Mouse (Mus musculus) hindbrain, embryonic 16.5 days (tissue): ENCODE measurements around the gene C1qbp. TPM values are rescaled to one million over a fixed set of nuclear protein-coding genes. Genes with fewer than 3 reads are reported as not detected.

ENCODE experiments used
- ATAC-seq: fragments of 200-750 bp; cut with Nextera tagmentation; 2 replicates; pipeline ENCODE4 v1.8.0; 2017; ENCODE audit warnings: moderate TSS enrichment, moderate library complexity
- H3K27ac ChIP-seq: fragments of 300-500 bp; sonication (generic); 2 replicates; pipeline ENCODE4 v1.5.1; 2014; ENCODE audit warnings: low read depth, mild to moderate bottlenecking, control low read depth, low read length, moderate library complexity
- H3K27me3 ChIP-seq: fragments of 300-500 bp; sonication (generic); replicated peaks from 2 replicates; pipeline ENCODE4 v1.6.1; 2014; ENCODE audit warnings: low read length; ENCODE audit not compliant: control insufficient read depth, insufficient read depth
- H3K36me3 ChIP-seq: fragments of 300-500 bp; sonication (generic); 2 replicates; pipeline ENCODE4 v1.6.1; 2014; ENCODE audit warnings: mild to moderate bottlenecking, low read length, moderate library complexity, mixed read lengths; ENCODE audit not compliant: control insufficient read depth, insufficient read depth
- H3K4me1 ChIP-seq: fragments of 300-500 bp; sonication (generic); 2 replicates; pipeline ENCODE4 v1.6.1; 2014; ENCODE audit warnings: low read depth, low read length; ENCODE audit not compliant: control insufficient read depth, insufficient read depth
- H3K4me2 ChIP-seq: fragments of 300-500 bp; sonication (generic); 2 replicates; pipeline ENCODE4 v1.6.1; 2014; ENCODE audit warnings: mild to moderate bottlenecking, low read length, control low read depth, moderate library complexity
- H3K4me3 ChIP-seq: fragments of 300-500 bp; sonication (generic); 2 replicates; pipeline ENCODE4 v1.5.1; 2014; ENCODE audit warnings: mild to moderate bottlenecking, low read length, control low read depth, moderate library complexity
- H3K9ac ChIP-seq: fragments of 300-500 bp; sonication (generic); 2 replicates; pipeline ENCODE4 v1.6.1; 2014; ENCODE audit warnings: low read depth, mild to moderate bottlenecking, control low read depth, low read length, moderate library complexity
- H3K9me3 ChIP-seq: fragments of 300-500 bp; sonication (generic); 2 replicates; pipeline ENCODE4 v1.6.1; 2014; ENCODE audit warnings: mild to moderate bottlenecking, low read length, moderate library complexity; ENCODE audit not compliant: control insufficient read depth
- WGBS: fragments of 180-500 bp; shearing (Covaris S2); extraction: QIAGEN DNeasy Blood & Tissue Kit; methylation state at CpG from one replicate; pipeline ENCODE4 v1.1.7; 2014; 5-methylcytosine and 5-hydroxymethylcytosine counted together
- polyA plus RNA-seq: library from polyadenylated mRNA; unstranded; fragments of >200 nt; fragmentation: Nextera tagmentation; extraction: Ambion mirVana; gene quantifications from 2 replicates; pipeline ENCODE4 v1.2.1, GENCODE M21; 2015

Gene C1qbp
- polyA plus RNA-seq, 1 experiment from 2014 or later: 184 TPM

DNA sequence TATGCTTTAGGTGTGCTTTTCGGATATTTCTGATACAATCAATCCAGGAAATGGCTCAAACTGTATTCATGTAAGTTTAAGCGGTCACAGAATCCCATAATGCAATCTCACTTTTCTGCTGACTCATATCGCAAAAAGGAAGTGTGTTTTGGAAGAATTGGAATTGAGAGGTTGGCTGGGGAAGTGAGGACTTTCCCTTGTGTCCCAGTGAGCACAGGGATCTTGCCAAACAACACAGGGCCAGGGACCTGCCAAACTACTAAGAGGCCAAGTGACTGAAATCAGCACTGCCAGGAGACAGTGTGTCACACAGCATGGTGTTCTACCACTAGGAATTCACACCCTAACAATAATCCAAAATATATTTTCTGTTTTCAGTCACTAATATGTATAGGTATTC, 25.5 kb upstream of the C1qbp start:
- Histone ChIP-seq H3K4me2 (no peak overlapping the region), H3K27ac (no peak overlapping the region), H3K36me3 (peaks cover 36% of the 10 kb centered on the region), H3K27me3 (no peaks in the 10 kb centered on the region), H3K4me3 (no peak overlapping the region), H3K4me1 (peaks cover 6% of the 10 kb centered on the region), H3K9me3 (no peaks in the 10 kb centered on the region), H3K9ac (no peak overlapping the region)
- ATAC-seq: no peak
- WGBS: 96% methylated on average over 3 of the region's 3 CpGs

DNA sequence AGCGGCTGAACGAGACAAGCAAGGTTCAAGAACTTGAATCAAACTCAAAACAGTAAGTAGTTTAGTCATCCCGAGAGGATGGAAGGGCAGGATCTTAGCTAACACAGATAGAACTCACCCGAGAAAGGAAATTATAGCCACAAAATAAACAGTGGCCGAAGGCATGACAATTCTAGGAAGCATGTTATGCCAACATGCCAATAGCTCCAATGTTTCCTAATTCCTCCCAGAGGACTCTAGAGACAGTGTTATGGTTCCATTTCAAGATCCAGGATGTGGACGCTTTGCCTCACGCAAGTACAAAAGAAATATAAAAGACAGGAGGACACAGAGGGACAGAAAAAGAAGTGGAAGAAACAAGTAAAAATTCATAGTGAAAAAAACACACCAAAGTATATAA, 25.0 kb upstream of the C1qbp start:
- Histone ChIP-seq H3K9me3 (no peaks in the 10 kb centered on the region), H3K27me3 (no peaks in the 10 kb centered on the region), H3K27ac (no peak overlapping the region), H3K4me2 (no peak overlapping the region), H3K9ac (no peak overlapping the region), H3K4me1 (peaks cover 10% of the 10 kb centered on the region), H3K4me3 (no peak overlapping the region), H3K36me3 (peaks cover 36% of the 10 kb centered on the region)
- 93% methylated on average over 7 of the region's 7 CpGs for WGBS
- no peak for ATAC-seq

DNA sequence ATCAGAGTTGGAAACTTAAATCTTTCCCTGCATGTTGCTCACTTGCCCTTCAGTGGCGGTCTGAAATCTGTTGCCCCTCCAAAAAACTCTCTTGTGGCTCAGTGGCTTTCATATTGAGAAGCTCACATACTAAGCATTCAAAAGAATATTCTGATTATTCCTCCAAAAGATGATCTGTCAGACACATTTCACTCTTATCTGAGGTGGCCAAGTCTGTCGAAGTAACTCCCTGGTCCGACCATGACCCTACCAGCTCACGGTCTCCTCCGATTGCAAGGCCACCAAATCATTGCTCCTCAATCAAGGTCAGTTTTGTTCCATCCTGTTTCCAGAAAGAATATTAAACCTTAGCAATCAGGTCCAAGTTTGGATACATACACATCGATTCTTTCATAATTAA, 24.2 kb upstream of the C1qbp start:
- Histone ChIP-seq H3K4me1 (peaks cover 13% of the 10 kb centered on the region), H3K4me2 (no peak overlapping the region), H3K4me3 (no peak overlapping the region), H3K36me3 (peaks cover 30% of the 10 kb centered on the region), H3K9ac (no peak overlapping the region), H3K27me3 (no peaks in the 10 kb centered on the region), H3K9me3 (no peaks in the 10 kb centered on the region), H3K27ac (no peak overlapping the region)
- ATAC-seq: no peak
- 92% methylated on average over 6 of the region's 6 CpGs for WGBS

DNA sequence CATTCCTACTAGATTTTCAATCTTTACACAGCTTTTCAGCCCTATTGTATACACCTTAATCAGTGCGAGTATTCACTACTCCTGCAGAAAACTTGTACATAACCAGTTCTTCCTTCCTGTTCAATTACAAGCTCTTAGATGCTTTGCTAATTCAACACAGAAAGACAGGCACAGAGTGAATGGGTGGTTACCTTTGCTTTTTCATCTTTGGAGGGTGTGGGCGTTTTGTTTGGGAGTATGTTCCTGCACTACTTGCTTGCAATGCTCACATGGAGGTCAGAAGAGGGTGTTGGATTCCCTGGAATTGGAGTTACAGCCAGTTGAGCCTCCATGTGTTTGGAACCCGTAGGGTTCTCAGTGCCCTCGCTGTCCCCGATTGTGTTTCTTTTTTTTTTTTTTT, 22.2 kb upstream of the C1qbp start:
- H3K36me3 ChIP-seq: peaks cover 18% of the 10 kb centered on the region
- H3K9me3 ChIP-seq: no peaks in the 10 kb centered on the region
- no peak overlapping the region for H3K9ac ChIP-seq
- WGBS: 55% methylated on average over 5 of the region's 5 CpGs
- peaks cover 13% of the 10 kb centered on the region for H3K4me1 ChIP-seq
- peak overlapping the region; percentile 56 for H3K4me2 ChIP-seq
- H3K27ac ChIP-seq: no peak overlapping the region
- H3K27me3 ChIP-seq: no peaks in the 10 kb centered on the region
- ATAC-seq: no peak
- 0 out of 2 replicates have a peak overlapping the region, but pooled peaks have one; percentile 8 for H3K4me3 ChIP-seq

DNA sequence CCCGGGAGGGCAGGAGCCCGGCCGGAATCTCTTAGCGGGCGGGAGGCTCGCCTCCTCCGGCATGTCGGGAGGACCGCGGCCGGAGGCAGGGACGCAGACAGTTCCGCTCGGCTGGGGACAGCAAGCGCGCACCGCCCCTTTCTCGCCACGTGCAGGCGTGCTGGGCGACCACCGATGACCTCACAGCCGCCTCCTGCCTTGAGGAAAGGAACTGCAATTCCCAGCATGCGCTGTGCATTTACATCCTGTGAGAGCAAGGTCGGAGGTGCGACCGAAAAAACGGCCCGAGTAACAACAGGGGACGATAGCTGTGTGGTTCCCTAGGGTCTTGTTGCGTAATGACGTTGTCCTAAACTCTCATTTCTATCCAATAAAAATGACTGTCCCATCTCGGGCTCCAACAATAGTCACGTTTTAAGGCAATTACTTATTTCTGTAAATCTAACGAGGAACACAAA, 21.5 kb upstream of the C1qbp start, which contains the start of gene Dhx33:
Dhx33 (minus strand) TSS at position 122 of the 458 bp plus-strand sequence.
- ATAC-seq: peak; percentile 99
- WGBS: 0% methylated on average over 34 of the region's 35 CpGs
- Histone ChIP-seq H3K36me3 (peaks cover 16% of the 10 kb centered on the region), H3K4me1 (peaks cover 13% of the 10 kb centered on the region), H3K9ac (peak within 1 kb of the TSS; percentile 83), H3K9me3 (no peaks in the 10 kb centered on the region), H3K4me3 (peak within 1 kb of the TSS; percentile 99), H3K4me2 (peak within 1 kb of the TSS; percentile 98), H3K27ac (peak within 1 kb of the TSS; percentile 84), H3K27me3 (no peaks in the 10 kb centered on the region)

DNA sequence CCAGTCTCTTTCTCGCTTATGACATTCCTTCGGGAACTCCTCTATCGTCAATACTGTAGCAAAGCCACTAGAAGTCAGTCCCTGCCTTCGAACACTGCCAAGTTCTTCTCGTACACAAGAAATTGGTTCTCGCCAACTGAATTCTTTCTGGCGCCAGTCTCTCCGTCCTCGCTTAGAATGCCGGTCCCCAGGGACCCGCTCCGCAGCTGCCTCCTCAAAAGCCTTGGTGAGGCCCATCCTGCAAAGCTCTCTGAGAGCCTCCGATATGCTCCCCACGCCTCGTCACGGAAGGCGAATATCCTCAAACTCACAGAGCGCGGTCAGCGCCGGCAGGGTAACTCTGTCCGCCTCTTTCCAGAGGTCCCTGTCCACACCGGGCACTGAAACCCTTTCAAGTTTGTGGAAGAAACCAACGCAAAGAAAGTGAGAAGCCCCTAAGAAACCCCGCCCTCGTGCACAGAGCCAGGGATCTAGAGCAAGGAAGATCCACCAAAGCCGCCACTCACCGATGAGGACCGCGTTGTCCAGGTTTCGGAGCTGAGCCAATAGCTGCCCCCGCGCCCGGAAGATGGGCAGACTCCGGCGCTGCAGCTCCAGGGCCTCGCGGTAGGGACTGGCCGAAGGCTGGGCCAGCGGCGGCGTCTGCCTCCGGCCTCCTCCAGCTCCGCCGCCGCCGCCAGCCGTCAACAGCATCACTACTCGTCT, 20.9 kb upstream of the C1qbp start:
- Histone ChIP-seq H3K27ac (peak overlapping the region; percentile 84), H3K9me3 (no peaks in the 10 kb centered on the region), H3K4me3 (peak overlapping the region; percentile 99), H3K27me3 (no peaks in the 10 kb centered on the region), H3K4me2 (peak overlapping the region; percentile 98), H3K9ac (peak overlapping the region; percentile 83), H3K4me1 (peaks cover 13% of the 10 kb centered on the region), H3K36me3 (peaks cover 17% of the 10 kb centered on the region)
- ATAC-seq: peak; percentile 83
- under 1% methylated on average over 46 of the region's 49 CpGs for WGBS

DNA sequence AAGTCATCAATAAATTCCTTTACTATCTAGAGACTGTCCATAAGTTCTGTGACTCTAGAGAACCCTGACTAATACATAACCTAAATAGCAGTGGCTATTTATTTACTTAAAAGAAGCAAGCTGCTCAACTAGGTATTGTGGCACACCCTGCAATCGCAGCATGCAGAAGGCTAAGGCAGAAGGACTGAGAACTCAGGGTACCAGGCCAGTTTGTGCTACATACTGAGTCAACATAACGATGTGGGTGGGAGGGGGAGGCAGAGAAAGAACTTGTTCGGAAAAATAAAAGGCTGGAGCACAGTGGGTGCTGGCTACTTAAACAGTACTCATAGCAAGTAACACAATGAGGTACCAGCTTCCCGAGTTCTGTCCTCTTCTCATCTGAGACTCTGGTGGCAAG, 18.3 kb upstream of the C1qbp start:
- peaks cover 22% of the 10 kb centered on the region for H3K36me3 ChIP-seq
- no peak overlapping the region for H3K4me2 ChIP-seq
- no peak overlapping the region for H3K9ac ChIP-seq
- no peak overlapping the region for H3K4me3 ChIP-seq
- ATAC-seq: no peak
- 92% methylated on average over 4 of the region's 4 CpGs for WGBS
- no peaks in the 10 kb centered on the region for H3K27me3 ChIP-seq
- H3K9me3 ChIP-seq: no peaks in the 10 kb centered on the region
- peaks cover 13% of the 10 kb centered on the region for H3K4me1 ChIP-seq
- no peak overlapping the region for H3K27ac ChIP-seq

DNA sequence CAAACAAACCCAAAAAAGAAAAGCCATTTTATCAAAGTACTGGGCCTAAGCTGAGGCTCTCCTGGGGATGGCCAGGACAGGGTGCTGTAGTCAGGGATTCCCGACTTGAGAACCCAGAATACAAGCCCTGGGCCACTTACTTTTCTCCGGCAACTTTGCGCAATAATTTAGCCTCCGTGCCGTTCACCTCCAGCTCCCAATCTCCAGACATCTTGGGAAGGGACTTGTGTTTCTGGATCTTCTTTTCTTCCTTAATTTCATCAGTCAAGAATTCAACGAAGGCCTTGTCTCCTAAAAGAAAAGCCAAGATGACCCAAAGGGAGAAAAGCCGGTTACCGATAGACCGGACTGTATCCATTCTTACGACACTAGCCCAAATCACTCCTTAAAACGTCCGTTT, 796 bp downstream of the C1qbp start:
- H3K4me2 ChIP-seq: peak overlapping the region; percentile 80
- no peaks in the 10 kb centered on the region for H3K9me3 ChIP-seq
- no peak overlapping the region for H3K27ac ChIP-seq
- peaks cover 14% of the 10 kb centered on the region for H3K4me1 ChIP-seq
- no peaks in the 10 kb centered on the region for H3K27me3 ChIP-seq
- 10% methylated on average over 12 of the region's 12 CpGs for WGBS
- H3K9ac ChIP-seq: peak overlapping the region; percentile 88
- H3K36me3 ChIP-seq: peaks cover 29% of the 10 kb centered on the region
- no peak for ATAC-seq
- H3K4me3 ChIP-seq: peak overlapping the region; percentile 78

DNA sequence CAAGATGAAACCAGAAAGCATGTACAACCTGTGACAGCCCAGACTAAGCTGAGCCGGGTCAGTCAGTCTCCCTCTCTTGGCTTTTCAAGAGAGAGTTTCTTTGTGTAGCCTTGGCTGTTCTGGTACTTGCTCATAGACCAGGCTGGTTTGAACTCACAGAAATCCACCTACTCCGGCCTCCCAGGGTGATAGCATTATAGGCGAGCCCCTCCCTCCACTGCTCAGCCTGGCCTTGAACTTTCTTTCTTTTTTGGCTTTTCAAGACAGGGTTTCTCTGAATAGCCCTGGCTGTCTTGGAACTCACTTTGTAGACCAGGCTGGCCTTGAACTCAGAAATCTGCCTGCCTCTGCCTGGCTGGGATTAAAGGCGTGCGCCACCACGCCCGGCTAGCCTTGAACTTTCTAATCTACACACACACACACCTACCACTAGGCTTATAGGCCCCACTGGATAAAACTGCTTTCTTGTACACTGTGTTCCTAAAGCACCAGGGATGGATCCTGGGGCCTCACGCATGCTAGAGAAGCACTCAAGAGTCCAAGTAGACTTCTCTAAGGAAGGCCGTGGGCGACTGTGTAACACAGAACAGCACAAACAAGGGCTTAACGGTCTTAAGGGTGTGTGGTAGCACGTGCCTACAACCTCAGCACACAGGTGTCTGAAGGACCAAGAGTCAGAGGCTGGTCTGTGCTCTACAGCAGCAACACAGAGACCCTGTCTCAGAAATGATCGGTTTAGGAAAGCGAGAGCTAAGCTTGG, 1.9 kb downstream of the C1qbp start:
- Histone ChIP-seq H3K27ac (no peak overlapping the region), H3K9ac (no peak overlapping the region), H3K27me3 (no peaks in the 10 kb centered on the region), H3K9me3 (no peaks in the 10 kb centered on the region), H3K4me2 (no peak overlapping the region), H3K4me3 (no peak overlapping the region), H3K36me3 (peaks cover 22% of the 10 kb centered on the region), H3K4me1 (peaks cover 14% of the 10 kb centered on the region)
- no peak for ATAC-seq
- 96% methylated on average over 14 of the region's 14 CpGs for WGBS
